Mouse (Mus musculus) MEL (cell line): ENCODE measurements around the gene Fbxw8. TPM values are rescaled to one million over a fixed set of nuclear protein-coding genes. Genes with fewer than 3 reads are reported as not detected.

Source experiments
- DNase-seq: peaks from one replicate; pipeline ENCODE4 v3.0.0; 2011; ENCODE audit warnings: low read depth, low spot score
- H3K27ac ChIP-seq: 2 replicates; pipeline ENCODE4 v1.5.1; 2012; ENCODE audit warnings: low read depth, mild to moderate bottlenecking, control low read depth, low read length, moderate library complexity; ENCODE audit not compliant: control insufficient read depth
- H3K27me3 ChIP-seq, 2 experiments: fragments of 150-350 bp in 1 of 2; sonication (generic) in 1 of 2; 2 replicates each; pipeline ENCODE4 v1.6.1; 2012; ENCODE audit warnings: low read length in 2 of 2, mild to moderate bottlenecking in 2 of 2, improper control_type of control experiment in 1 of 2, moderate library complexity in 1 of 2; ENCODE audit not compliant: insufficient read depth in 2 of 2, control insufficient read depth in 1 of 2
- H3K36me3 ChIP-seq, 2 experiments: 2 replicates each; pipeline ENCODE4 v1.6.1; 2012 to 2014; ENCODE audit warnings: low read length in 2 of 2, improper control_type of control experiment in 1 of 2, inconsistent platforms in 1 of 2, mild to moderate bottlenecking in 1 of 2; ENCODE audit not compliant: insufficient read depth in 2 of 2, control insufficient read depth in 1 of 2
- H3K4me1 ChIP-seq, 2 experiments: fragments of 150-350 bp in 1 of 2; sonication (generic) in 1 of 2; 2 replicates each; pipeline ENCODE4 v1.6.1; 2012; ENCODE audit warnings: low read length in 2 of 2, improper control_type of control experiment in 1 of 2, mild to moderate bottlenecking in 1 of 2; ENCODE audit not compliant: insufficient read depth in 2 of 2, control insufficient read depth in 1 of 2
- H3K4me3 ChIP-seq, 2 experiments: fragments of 150-350 bp in 1 of 2; sonication (generic) in 1 of 2; 2 replicates each; pipeline ENCODE4 v1.5.1; 2012; ENCODE audit warnings: low read depth in 2 of 2, low read length in 2 of 2, mild to moderate bottlenecking in 2 of 2, moderate library complexity in 2 of 2, control low read depth in 1 of 2, improper control_type of control experiment in 1 of 2; ENCODE audit not compliant: control insufficient read depth in 1 of 2, insufficient read depth in 1 of 2
- H3K79me2 ChIP-seq: 2 replicates; pipeline ENCODE4 v1.6.1; 2012; ENCODE audit warnings: mild to moderate bottlenecking, low read length, moderate library complexity; ENCODE audit not compliant: control insufficient read depth, poor library complexity, insufficient read depth
- H3K9ac ChIP-seq: 2 replicates; pipeline ENCODE4 v1.6.1; 2012; ENCODE audit warnings: low read depth, mild to moderate bottlenecking, control low read depth, low read length, moderate library complexity; ENCODE audit not compliant: control insufficient read depth, poor library complexity, severe bottlenecking
- H3K9me3 ChIP-seq: fragments of 150-350 bp; sonication (generic); replicated peaks from 2 replicates; pipeline ENCODE4 v1.6.1; 2012; ENCODE audit warnings: mild to moderate bottlenecking, low read length, improper control_type of control experiment, moderate library complexity; ENCODE audit not compliant: insufficient read depth
- BHLHE40 ChIP-seq: IDR thresholded peaks from 2 replicates; pipeline ENCODE4 v1.6.1; 2012; ENCODE audit warnings: low read depth, mild to moderate bottlenecking, inconsistent platforms, low read length, improper control_type of control experiment, borderline replicate concordance
- CHD2 ChIP-seq: IDR thresholded peaks from 2 replicates; pipeline ENCODE4 v1.6.1; 2011; ENCODE audit warnings: low read length, improper control_type of control experiment
- E2F4 ChIP-seq: IDR thresholded peaks from 2 replicates; pipeline ENCODE4 v1.6.1; 2011; ENCODE audit warnings: low read depth, low read length, improper control_type of control experiment, borderline replicate concordance
- EP300 ChIP-seq, 2 experiments: IDR thresholded peaks; 2 replicates each; pipeline ENCODE4 v1.6.1; 2011; ENCODE audit warnings: improper control_type of control experiment in 2 of 2, low read length in 2 of 2, low read depth in 1 of 2, mild to moderate bottlenecking in 1 of 2
- ETS1 ChIP-seq: IDR thresholded peaks from 2 replicates; pipeline ENCODE4 v1.6.1; 2012; ENCODE audit warnings: low read depth, mild to moderate bottlenecking, inconsistent platforms, low read length, improper control_type of control experiment, moderate library complexity
- GABPA ChIP-seq: IDR thresholded peaks from 2 replicates; pipeline ENCODE4 v1.6.1; 2012; ENCODE audit warnings: low read depth, mild to moderate bottlenecking, inconsistent platforms, low read length, improper control_type of control experiment, moderate library complexity
- KAT2A ChIP-seq: conservative IDR thresholded peaks from 2 replicates; pipeline ENCODE4 v1.6.1; 2012; ENCODE audit warnings: low read depth, low read length, improper control_type of control experiment, inconsistent platforms
- MEF2A ChIP-seq: IDR thresholded peaks from 2 replicates; pipeline ENCODE4 v1.6.1; 2014; ENCODE audit warnings: low read depth, mild to moderate bottlenecking, inconsistent platforms, low read length, improper control_type of control experiment; ENCODE audit not compliant: poor library complexity, insufficient replicate concordance, severe bottlenecking; ENCODE audit errors: extremely low read depth
- MXI1 ChIP-seq: IDR thresholded peaks from 2 replicates; pipeline ENCODE4 v1.6.1; 2011; ENCODE audit warnings: mild to moderate bottlenecking, low read depth, low read length, improper control_type of control experiment
- POLR2AphosphoS2 ChIP-seq: IDR thresholded peaks from 2 replicates; pipeline ENCODE4 v1.6.1; 2011; ENCODE audit warnings: low read length, improper control_type of control experiment
- RAD21 ChIP-seq: IDR thresholded peaks from 2 replicates; pipeline ENCODE4 v1.6.1; 2011; ENCODE audit warnings: mild to moderate bottlenecking, low read depth, low read length, improper control_type of control experiment
- RCOR1 ChIP-seq: IDR thresholded peaks from 2 replicates; pipeline ENCODE4 v1.6.1; 2012; ENCODE audit warnings: low read depth, mild to moderate bottlenecking, inconsistent platforms, low read length, improper control_type of control experiment
- TCF12 ChIP-seq: IDR thresholded peaks from 2 replicates; pipeline ENCODE4 v1.6.1; 2014; ENCODE audit warnings: low read depth, mild to moderate bottlenecking, inconsistent platforms, low read length, improper control_type of control experiment, moderate library complexity
- UBTF ChIP-seq: IDR thresholded peaks from 2 replicates; pipeline ENCODE4 v1.6.1; 2012; ENCODE audit warnings: low read depth, mild to moderate bottlenecking, inconsistent platforms, low read length, improper control_type of control experiment, moderate library complexity, borderline replicate concordance; ENCODE audit not compliant: insufficient read depth
- ZC3H11A ChIP-seq: IDR thresholded peaks from 2 replicates; pipeline ENCODE4 v1.6.1; 2012; ENCODE audit warnings: low read depth, mild to moderate bottlenecking, inconsistent platforms, low read length, improper control_type of control experiment
- ZKSCAN1 ChIP-seq: IDR thresholded peaks from 2 replicates; pipeline ENCODE4 v1.6.1; 2012; ENCODE audit warnings: low read depth, mild to moderate bottlenecking, inconsistent platforms, low read length, improper control_type of control experiment, moderate library complexity
- ZMIZ1 ChIP-seq: IDR thresholded peaks from 2 replicates; pipeline ENCODE4 v1.6.1; 2012; ENCODE audit warnings: low read depth, mild to moderate bottlenecking, inconsistent platforms, low read length, improper control_type of control experiment, moderate library complexity
- polyA plus RNA-seq, 2 experiments: library from polyadenylated mRNA; stranded (reverse) in 1 of 2; unstranded in 1 of 2; fragments of >175 nt in 1 of 2; fragments of >200 nt in 1 of 2; gene quantifications; 2 replicates each; pipeline versions ENCODE4 v1.2.1 to v1.2.4; 2012; ENCODE audit warnings: low replicate concordance in 2 of 2, low read depth in 1 of 2; ENCODE audit not compliant: insufficient read length in 2 of 2, insufficient read depth in 1 of 2, missing spikeins in 1 of 2
- total RNA-seq: library from RNA; depleted of rRNA; stranded (reverse); fragments of 300-350 nt; gene quantifications from 2 replicates; pipeline ENCODE4 v1.2.3, GENCODE M21; 2012

Gene Fbxw8
- total and polyA plus RNA-seq, 3 experiments: 49.9 to 57.4 (median 52.5) TPM

DNA sequence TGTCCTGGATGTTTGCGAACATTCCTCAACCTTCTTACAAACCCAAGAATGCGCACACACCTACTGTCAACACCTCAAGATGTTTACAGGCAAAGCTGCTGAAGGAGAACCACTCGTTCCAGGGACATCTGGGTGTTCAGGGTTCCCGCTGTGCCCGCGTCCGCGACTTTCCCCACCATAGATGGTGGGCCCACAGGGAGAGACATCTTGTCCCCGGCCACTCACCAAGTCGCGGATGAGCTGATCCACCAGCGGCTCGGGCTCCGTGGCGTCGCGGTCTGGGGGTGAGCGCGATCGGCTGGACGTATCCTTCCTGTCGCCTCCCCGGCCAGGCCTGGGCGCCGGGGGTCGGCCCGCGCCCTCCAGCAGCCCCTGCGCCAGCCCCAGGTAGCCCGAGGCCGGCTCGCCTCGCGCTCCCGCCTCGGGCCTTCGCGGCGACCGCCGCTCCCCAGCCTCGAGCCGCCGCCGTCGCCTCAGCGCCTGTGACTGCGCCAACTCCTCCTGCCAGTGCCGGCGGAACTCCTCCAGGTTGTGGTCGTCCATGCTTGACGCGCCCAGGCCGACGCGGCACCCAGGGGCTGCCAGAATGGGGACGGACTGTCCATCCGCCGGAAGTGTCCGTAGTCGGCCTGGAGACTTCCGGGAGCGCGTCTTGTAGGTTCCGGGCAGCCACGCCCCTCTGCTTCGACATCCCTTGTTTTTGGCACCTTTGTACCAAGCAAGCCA, at the start of gene Fbxw8 (continued):
- no peak for TF ChIP-seq ZC3H11A
- no peak for TF ChIP-seq ETS1
- TF ChIP-seq MEF2A: no peak

DNA sequence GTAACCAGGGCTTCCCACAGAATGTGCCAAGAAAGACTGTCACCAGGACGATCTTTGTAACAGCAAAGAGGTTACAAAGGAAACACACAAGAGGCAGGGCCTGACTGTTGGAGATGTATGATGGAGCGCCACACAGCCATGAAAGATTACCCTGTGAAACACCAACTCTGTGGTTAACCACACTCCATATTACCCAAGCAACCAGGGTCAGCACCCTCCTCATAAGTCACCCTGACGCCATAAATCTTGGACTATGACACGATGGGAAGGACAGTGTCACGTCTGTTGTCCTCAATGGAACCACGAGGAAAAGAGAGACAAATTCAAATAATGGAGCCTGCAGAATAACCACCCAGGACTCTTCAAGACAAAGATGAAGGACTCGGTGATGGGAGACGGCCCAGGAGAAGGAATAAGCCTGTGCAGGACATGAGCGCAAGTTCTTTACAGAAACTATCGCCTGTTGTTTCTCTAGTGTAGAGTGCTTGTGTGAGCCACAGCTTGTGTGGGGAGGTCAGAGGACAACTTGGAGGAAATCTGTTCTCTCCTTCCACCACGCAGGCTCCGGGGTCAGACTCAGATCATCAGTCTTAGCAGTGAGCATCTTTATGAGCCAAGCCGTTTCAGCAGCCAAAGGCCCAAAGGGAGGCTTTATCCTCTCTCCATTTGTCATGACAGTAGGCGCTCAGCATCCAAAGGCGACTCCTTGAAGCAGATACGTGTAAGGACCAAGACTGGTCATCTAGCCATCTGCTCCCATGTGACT, 49.6 kb upstream of the Fbxw8 start:
- TF ChIP-seq UBTF: no peak
- no peak for TF ChIP-seq GABPA
- no peak for TF ChIP-seq BHLHE40
- no peak for TF ChIP-seq KAT2A
- TF ChIP-seq ZKSCAN1: no peak
- TF ChIP-seq CHD2: no peak
- no peak for TF ChIP-seq POLR2AphosphoS2
- no peak for TF ChIP-seq RCOR1
- no peak for TF ChIP-seq ZMIZ1
- Histone ChIP-seq H3K27me3 (no peaks in the 10 kb centered on the region), H3K4me3 (no peak overlapping the region), H3K36me3 (no peaks in the 10 kb centered on the region), H3K9ac (no peak overlapping the region), H3K27ac (no peak overlapping the region), H3K79me2 (no peaks in the 10 kb centered on the region), H3K4me1 (no peaks in the 10 kb centered on the region), H3K9me3 (no peaks in the 10 kb centered on the region)
- DNase-seq: no peak

DNA sequence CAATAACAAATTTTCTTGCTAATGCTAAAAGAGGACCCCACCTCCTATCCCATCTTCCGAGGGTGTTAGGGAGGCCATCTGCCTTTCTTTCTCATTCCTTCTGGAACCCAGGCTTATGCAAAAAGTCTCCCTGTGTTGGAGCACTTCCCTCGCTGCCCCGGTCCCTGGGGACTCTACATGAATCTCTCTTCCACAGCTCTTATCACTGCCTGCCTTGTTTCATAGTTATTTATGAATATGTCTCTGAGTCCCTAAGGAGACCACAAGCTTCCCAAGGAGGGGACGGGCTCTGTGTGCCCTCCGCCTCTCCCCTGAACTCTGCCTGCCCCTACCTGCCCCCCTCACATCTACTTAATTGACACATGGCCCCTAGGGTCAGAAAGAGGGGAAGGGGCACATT, 44.4 kb upstream of the Fbxw8 start:
- Histone ChIP-seq H3K27ac (no peak overlapping the region), H3K27me3 (no peaks in the 10 kb centered on the region), H3K9me3 (no peaks in the 10 kb centered on the region), H3K79me2 (no peaks in the 10 kb centered on the region), H3K9ac (no peak overlapping the region), H3K4me1 (no peaks in the 10 kb centered on the region), H3K36me3 (no peaks in the 10 kb centered on the region), H3K4me3 (no peak overlapping the region)
- no peak for DNase-seq
- TF ChIP-seq UBTF: no peak
- TF ChIP-seq E2F4: no peak
- no peak for TF ChIP-seq EP300 (IDR thresholded peaks at IDR 0.05; ENCODE audit: low read depth in 1 of 2, low read length in 2 of 2)
- no peak for TF ChIP-seq RAD21
- TF ChIP-seq MXI1: no peak
- TF ChIP-seq ETS1: no peak
- no peak for TF ChIP-seq TCF12
- TF ChIP-seq MEF2A: no peak
